Mouse (Mus musculus): ENCODE measurements at regions not wholly inside any gene's neighbourhood (a gene's known extent, or its start where the extent isn't known, plus 50 kb on each side); places are given as distances from the start of the nearest gene placed in this dataset.

GRCm38 (mm10) chr11:29318699-29319098, 54.8 kb upstream of the Ccdc88a start:
- intact Hi-C loops (cut with DNase I): no loop called here
- DNase-seq (ENCODE audit: low spot score in 2 of 2): no peak

- intact Hi-C loops (cut with DNase I): no loop called here
- DNase-seq (ENCODE audit: low spot score in 2 of 2): no peak
Observed at GRCm38 (mm10) chr11:29310584-29310983, 62.9 kb upstream of the Ccdc88a start.

- intact Hi-C loops (cut with DNase I): no loop called here
- no peak for DNase-seq (ENCODE audit: low spot score in 2 of 2)
Observed at GRCm38 (mm10) chr11:29308024-29308598, 60.9 kb upstream of the Cfap36 start.

GRCm38 (mm10) chr11:29300517-29300916, 53.3 kb upstream of the Cfap36 start:
- intact Hi-C loops (cut with DNase I): no loop called here
- DNase-seq (ENCODE audit: low spot score in 2 of 2): peak in 1 of 2 experiments; percentile 2
